Mouse (Mus musculus): ENCODE data around the gene Kcnj12.

DNA sequence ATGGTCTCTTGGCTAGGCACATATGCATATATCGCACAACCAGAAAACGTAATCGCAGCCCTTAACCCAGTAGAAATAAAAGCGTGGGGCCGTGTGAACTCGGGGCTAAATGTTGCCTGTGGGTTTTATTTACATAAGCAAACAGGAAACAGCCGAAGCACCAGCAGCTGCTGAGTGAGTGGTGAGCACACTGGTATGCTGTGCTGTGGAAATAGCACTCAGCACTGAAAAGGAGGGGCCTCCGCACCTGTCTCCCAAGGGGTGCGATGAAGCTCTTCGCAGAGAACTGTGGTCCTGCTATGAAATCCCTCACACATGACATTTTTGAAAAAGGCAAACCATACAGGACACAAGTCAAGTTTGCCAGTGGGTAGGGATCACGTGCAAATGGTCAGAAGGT, 47.3 kb upstream of the Kcnj12 start:
- TF ChIP-seq POLR2A (IDR thresholded peaks at IDR 0.05; ENCODE audit: extremely low read depth, insufficient read depth, low read length) (no peak), CTCF (IDR thresholded peaks at IDR 0.05; ENCODE audit: extremely low read depth, insufficient read depth, low read length) (no peak)

Data from cortical plate, adult 2 months (tissue).